Mouse (Mus musculus) erythroblast, embryonic 14.5 days (primary cell): Measurements from ENCODE around the gene Mtfr1l.

Experiments used
- GATA1 ChIP-seq: IDR thresholded peaks from 2 replicates; pipeline ENCODE4 v1.6.1; 2012; ENCODE audit warnings: low read length, inconsistent platforms, mixed read lengths
- TAL1 ChIP-seq: IDR thresholded peaks from 3 replicates; pipeline ENCODE4 v1.6.1; 2012; ENCODE audit warnings: low read length, inconsistent platforms, mixed read lengths

GRCm38 (mm10) chr4:134510396-134510795, 24.8 kb downstream of the Mtfr1l start:
- no peak for TF ChIP-seq TAL1
- no peak for TF ChIP-seq GATA1
